Mouse (Mus musculus) ovary, adult 2 months (tissue): ENCODE results near the gene Rhox13. TPM values are rescaled to one million over a fixed set of nuclear protein-coding genes. Genes with fewer than 3 reads are reported as not detected.

Experiments used
- polyA plus RNA-seq: library from polyadenylated mRNA; depleted of rRNA; stranded (reverse); fragments of >200 nt; gene quantifications from 2 replicates; pipeline ENCODE4 v1.2.3, GENCODE M21; 2012; rRNA removed

Rhox13 gene
- polyA plus RNA-seq, result not detected in 2 replicates

GRCm38 (mm10) chrX:38120982-38121381, at the start of gene Rhox13:
Gene Rhox13 (plus strand): TSS chrX:38121219.

GRCm38 (mm10) chrX:38085041-38085440, 36.0 kb upstream of the Rhox13 start, which contains the start of gene Rhox11:
Gene Rhox11 (minus strand): TSS chrX:38085141.

GRCm38 (mm10) chrX:38110807-38111206, 10.2 kb upstream of the Rhox13 start, which contains the start of gene Rhox12:
Gene Rhox12 (minus strand): TSS chrX:38110907.

Other genes starting within 250 kb of the Rhox13 start
- 0.26 and 0.81 TPM in 2 replicates for gene Rhox8, start 242.3 kb upstream of the Rhox13 start, polyA plus RNA-seq
- gene Rhox7b, start 224.0 kb upstream of the Rhox13 start, polyA plus RNA-seq, result not detected in 2 replicates
- not detected in 2 replicates for gene Rhox9, start 219.4 kb upstream of the Rhox13 start, polyA plus RNA-seq
- not detected in 2 replicates for gene Btg1-ps1, start 102.4 kb upstream of the Rhox13 start, polyA plus RNA-seq
- 0.26 and 0.85 TPM in 2 replicates for gene Btg1-ps2, start 78.1 kb upstream of the Rhox13 start, polyA plus RNA-seq
- gene Rhox10, start 54.7 kb upstream of the Rhox13 start, polyA plus RNA-seq, result not detected in 2 replicates
- gene Rhox11, start 36.1 kb upstream of the Rhox13 start, polyA plus RNA-seq, result not detected in 2 replicates
- gene Rhox12, start 10.3 kb upstream of the Rhox13 start, polyA plus RNA-seq, result not detected in 2 replicates
- gene Zbtb33, start 68.6 kb downstream of the Rhox13 start, polyA plus RNA-seq, result 2.7 and 3.7 TPM in 2 replicates
- gene Tmem255a, start 131.2 kb downstream of the Rhox13 start, polyA plus RNA-seq, result 11.5 and 13.7 TPM in 2 replicates
- gene Atp1b4, start 195.0 kb downstream of the Rhox13 start, polyA plus RNA-seq, result not detected in 2 replicates